Mouse (Mus musculus): ENCODE results near the gene Ywhae.

Ywhae gene

GRCm38 (mm10) chr11:75737806-75738476, 5.3 kb downstream of the Ywhae start:
- DNase-seq (ENCODE audit: low read depth, low spot score), result no peak

GRCm38 (mm10) chr11:75738477-75738821, 5.8 kb downstream of the Ywhae start:
- no peak for DNase-seq (ENCODE audit: low read depth, low spot score)

GRCm38 (mm10) chr11:75740204-75740603, 7.5 kb downstream of the Ywhae start:
- no peak for DNase-seq (ENCODE audit: low read depth, low spot score)

- no peak for DNase-seq (ENCODE audit: low read depth, low spot score)
Observed at GRCm38 (mm10) chr11:75741615-75742014, 8.9 kb downstream of the Ywhae start.

GRCm38 (mm10) chr11:75744761-75745160, 12.1 kb downstream of the Ywhae start:
- no peak for DNase-seq (ENCODE audit: low read depth, low spot score)

GRCm38 (mm10) chr11:75750537-75750936, 17.9 kb downstream of the Ywhae start:
- DNase-seq (ENCODE audit: low read depth, low spot score), result no peak

- no peak for DNase-seq (ENCODE audit: low read depth, low spot score)
Observed at GRCm38 (mm10) chr11:75751082-75751481, 18.4 kb downstream of the Ywhae start.

GRCm38 (mm10) chr11:75756687-75757086, 24.0 kb downstream of the Ywhae start:
- no peak for DNase-seq (ENCODE audit: low read depth, low spot score)

- no peak for DNase-seq (ENCODE audit: low read depth, low spot score)
Observed at GRCm38 (mm10) chr11:75758553-75758952, 25.9 kb downstream of the Ywhae start.

- no peak for DNase-seq (ENCODE audit: low read depth, low spot score)
Observed at GRCm38 (mm10) chr11:75760785-75761184, 28.1 kb downstream of the Ywhae start.

GRCm38 (mm10) chr11:75762708-75763107, 30.0 kb downstream of the Ywhae start:
- no peak for DNase-seq (ENCODE audit: low read depth, low spot score)

GRCm38 (mm10) chr11:75764521-75765023, 31.9 kb downstream of the Ywhae start:
- no peak for DNase-seq (ENCODE audit: low read depth, low spot score)

- no peak for DNase-seq (ENCODE audit: low read depth, low spot score)
Observed at GRCm38 (mm10) chr11:75765161-75765560, 32.5 kb downstream of the Ywhae start.

GRCm38 (mm10) chr11:75767014-75767413, 34.3 kb downstream of the Ywhae start:
- no peak for DNase-seq (ENCODE audit: low read depth, low spot score)

GRCm38 (mm10) chr11:75768091-75768989, 35.7 kb downstream of the Ywhae start:
- no peak for DNase-seq (ENCODE audit: low read depth, low spot score)

GRCm38 (mm10) chr11:75769206-75769605, 36.5 kb downstream of the Ywhae start:
- DNase-seq (ENCODE audit: low read depth, low spot score), result peak; percentile 73

- no peak for DNase-seq (ENCODE audit: low read depth, low spot score)
Observed at GRCm38 (mm10) chr11:75772562-75772961, 39.9 kb downstream of the Ywhae start.

GRCm38 (mm10) chr11:75775919-75776318, 43.2 kb downstream of the Ywhae start:
- DNase-seq (ENCODE audit: low read depth, low spot score), result no peak

- peak; percentile 77 for DNase-seq (ENCODE audit: low read depth, low spot score)
Observed at GRCm38 (mm10) chr11:75781919-75782318, 49.2 kb downstream of the Ywhae start.

- DNase-seq (ENCODE audit: low read depth, low spot score), result no peak
Observed at GRCm38 (mm10) chr11:75783799-75784198, 51.1 kb downstream of the Ywhae start.

- DNase-seq (ENCODE audit: low read depth, low spot score), result no peak
Observed at GRCm38 (mm10) chr11:75785897-75786296, 53.2 kb downstream of the Ywhae start.

GRCm38 (mm10) chr11:75792535-75792934, 59.9 kb downstream of the Ywhae start:
- no peak for DNase-seq (ENCODE audit: low read depth, low spot score)

GRCm38 (mm10) chr11:75793351-75793750, 60.7 kb downstream of the Ywhae start:
- no peak for DNase-seq (ENCODE audit: low read depth, low spot score)
